ENCODE assay signal across 1 mouse cellular context in genomic region chr2:152639406-152640113, GRCm38 (mm10).
TF ChIP-seq lines count a peak whose summit lies in the region.

No protein-coding gene starts in this region.

TF ChIP-seq in myocyte, 11 proteins besides CTCF, POLR2A, EP300 and RAD21 (continued from another document):
- no peak for TF ChIP-seq TCF12 (IDR thresholded peaks at IDR 0.05; ENCODE audit: insufficient read depth, poor library complexity, severe bottlenecking)
TF ChIP-seq in myocyte: peak in this region for 3.
